Mouse (Mus musculus) spleen, adult 2 months (tissue): ENCODE data around the gene Stk11ip.

Experiments
- CTCF ChIP-seq: fragments of 200-500 bp; IDR thresholded peaks from 2 replicates; pipeline ENCODE4 v1.5.1; 2011; ENCODE audit warnings: mild to moderate bottlenecking, inconsistent platforms; ENCODE audit not compliant: insufficient read depth, insufficient read length, insufficient replicate concordance; ENCODE audit errors: extremely low read depth
- POLR2A ChIP-seq: fragments of 200-500 bp; IDR thresholded peaks from 2 replicates; pipeline ENCODE4 v1.6.1; 2011; ENCODE audit warnings: low read depth, low read length, inconsistent platforms

DNA sequence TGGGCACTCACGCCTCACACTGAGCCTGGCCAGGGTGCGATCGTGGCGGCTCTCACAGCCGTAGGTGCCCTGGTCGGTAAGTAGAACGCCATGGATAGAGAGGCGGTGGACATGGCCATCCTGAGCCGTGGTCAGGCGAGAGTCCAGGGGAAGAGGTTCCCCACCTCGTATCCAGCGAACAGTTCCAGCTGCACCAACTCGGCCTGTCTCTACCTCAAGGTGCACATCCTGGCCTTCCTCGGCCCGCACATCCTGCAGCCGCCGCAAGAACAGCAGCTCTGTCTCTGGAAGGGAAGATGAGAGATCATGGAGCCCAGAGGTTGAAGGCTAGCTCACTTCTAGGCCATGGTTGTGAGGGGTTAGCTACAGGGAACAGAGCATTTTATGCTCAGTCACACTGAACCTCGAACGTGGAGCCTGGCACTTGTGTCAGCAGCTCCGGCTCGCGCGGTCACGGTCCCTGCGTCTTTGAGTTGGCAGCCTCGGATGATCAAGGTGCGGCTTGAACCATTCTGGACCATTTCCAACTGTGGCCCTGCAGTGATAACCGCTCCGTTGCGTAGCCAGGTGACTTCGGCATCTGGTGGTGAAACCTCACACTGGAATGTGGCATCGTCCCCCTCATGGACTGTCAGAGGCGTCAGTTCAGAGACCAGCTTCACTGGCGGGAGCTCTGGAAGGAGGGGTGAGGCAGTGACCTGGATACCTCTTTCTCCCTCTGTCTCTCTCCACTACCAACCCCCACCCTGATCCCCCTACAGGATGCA is 30.4 kb upstream of the Stk11ip start:
- TF ChIP-seq CTCF (no peak), POLR2A (no peak)
